ENCODE assay signal across 8 mouse cellular contexts in genomic region chr15:102672215-102673071, GRCm38 (mm10). TPM values are rescaled to one million over a fixed set of nuclear protein-coding genes. Genes with fewer than 3 reads are reported as not detected.
A peak's percentile ranks its signal among the peaks of the same experiment; 100 is the strongest.
DNase-seq lines count a peak whose midpoint lies in the region; ATAC-seq lines count a peak whose summit lies in the region.

TSS of gene Atp5g2 (minus strand) at chr15:102672352.

- no peak for DNase-seq in thymus, postnatal 0 days (ENCODE audit: low spot score)
- no peak for DNase-seq in thymus, adult 18-20 months
- peak; percentile 76 for DNase-seq in embryo, embryonic 10.5 days (ENCODE audit: low spot score)
- peak; percentile 96 for DNase-seq in heart, adult 11 months
- DNase-seq in telencephalon, adult 2 months (ENCODE audit: low read depth, low spot score) = peak; percentile 45

- peak within 1 kb of the TSS; percentile 60 for H3K4me3 ChIP-seq in intestine, embryonic 16.5 days (ENCODE audit: low read length)
- H3K4me3 ChIP-seq in limb, embryonic 12.5 days (replicated peaks) = peak within 1 kb of the TSS; percentile 50
- H3K4me3 ChIP-seq in midbrain, embryonic 13.5 days (replicated peaks) = peak within 1 kb of the TSS; percentile 52

- H3K27ac ChIP-seq in intestine, embryonic 16.5 days (ENCODE audit: low read length) = peak within 1 kb of the TSS; percentile 99
- H3K27ac ChIP-seq in limb, embryonic 12.5 days = peak within 1 kb of the TSS; percentile 100
- H3K27ac ChIP-seq in midbrain, embryonic 13.5 days = peak within 1 kb of the TSS; percentile 99

- ATAC-seq in intestine, embryonic 16.5 days = no peak
- no peak for ATAC-seq in limb, embryonic 12.5 days (ENCODE audit: insufficient number of reproducible peaks, insufficient read depth, low FRiP score, low TSS enrichment, low read depth)
- no peak; the same call in 1 of the 2 replicates for ATAC-seq in midbrain, embryonic 13.5 days

- H3K4me1 ChIP-seq in intestine, embryonic 16.5 days (ENCODE audit: control insufficient read depth, insufficient read depth, low read length) = peaks cover 23% of the 10 kb centered on the region
- H3K4me1 ChIP-seq in limb, embryonic 12.5 days (replicated peaks) = peaks cover 28% of the 10 kb centered on the region
- peaks cover 47% of the 10 kb centered on the region for H3K4me1 ChIP-seq in midbrain, embryonic 13.5 days (replicated peaks)

- 4% methylated on average over 37 of the region's 37 CpGs for WGBS in intestine, embryonic 16.5 days
- WGBS in limb, embryonic 12.5 days = 2% methylated on average over 37 of the region's 37 CpGs
- WGBS in midbrain, embryonic 13.5 days = 2% methylated on average over 37 of the region's 37 CpGs

- H3K4me2 ChIP-seq in intestine, embryonic 16.5 days (ENCODE audit: low read depth, low read length) = peak within 1 kb of the TSS; percentile 90
- peak within 1 kb of the TSS; percentile 74 for H3K4me2 ChIP-seq in limb, embryonic 12.5 days
- H3K4me2 ChIP-seq in midbrain, embryonic 13.5 days (replicated peaks) = peak within 1 kb of the TSS; percentile 78

- H3K9ac ChIP-seq in intestine, embryonic 16.5 days (ENCODE audit: low read depth, low read length) = peak within 1 kb of the TSS; percentile 89
- peak within 1 kb of the TSS; percentile 83 for H3K9ac ChIP-seq in limb, embryonic 12.5 days (replicated peaks)
- H3K9ac ChIP-seq in midbrain, embryonic 13.5 days (replicated peaks) = peak within 1 kb of the TSS; percentile 84

- H3K9me3 ChIP-seq in intestine, embryonic 16.5 days (ENCODE audit: control insufficient read depth, low read length) = no peaks in the 10 kb centered on the region
- H3K9me3 ChIP-seq in limb, embryonic 12.5 days = no peaks in the 10 kb centered on the region
- H3K9me3 ChIP-seq in midbrain, embryonic 13.5 days = no peaks in the 10 kb centered on the region

- H3K36me3 ChIP-seq in intestine, embryonic 16.5 days (ENCODE audit: control insufficient read depth, insufficient read depth, low read length) = peaks cover 5% of the 10 kb centered on the region
- peaks cover 8% of the 10 kb centered on the region for H3K36me3 ChIP-seq in limb, embryonic 12.5 days
- H3K36me3 ChIP-seq in midbrain, embryonic 13.5 days = peaks cover 7% of the 10 kb centered on the region; the same call in 1 of the 2 replicates

- no peaks in the 10 kb centered on the region for H3K27me3 ChIP-seq in intestine, embryonic 16.5 days (replicated peaks; ENCODE audit: control insufficient read depth, insufficient read depth, low read length)
- no peaks in the 10 kb centered on the region for H3K27me3 ChIP-seq in limb, embryonic 12.5 days
- H3K27me3 ChIP-seq in midbrain, embryonic 13.5 days = no peaks in the 10 kb centered on the region

RNA-seq across cellular contexts. Expression of gene Atp5g2, which starts in this region (rescaled TPM):
- 76.9 and 85.0 TPM in 2 replicates for polyA plus RNA-seq in thymus, postnatal 0 days (2015; fragmentation: Nextera tagmentation; extraction: Ambion mirVana)
- polyA plus RNA-seq in intestine, embryonic 16.5 days (2015; fragmentation: Nextera tagmentation; extraction: Ambion mirVana) = 55.5 and 77.3 TPM in 2 replicates
- polyA plus RNA-seq in limb, embryonic 12.5 days (2016; fragmentation: Nextera tagmentation; extraction: Ambion mirVana) = 61.4 and 72.9 TPM in 2 replicates
- polyA plus RNA-seq in midbrain, embryonic 13.5 days (2015; fragmentation: Nextera tagmentation; extraction: Ambion mirVana) = 58.9 and 59.1 TPM in 2 replicates

Comparison
In these comparisons a context has a peak if more than half of its experiments do, and no peak if none do; other contexts are left out.
1. DNase-seq: peak in embryo, embryonic 10.5 days (single experiment), heart, adult 11 months (single experiment) and telencephalon, adult 2 months (single experiment); none in thymus, postnatal 0 days (single experiment) and thymus, adult 18-20 months (0 of 2).
2. Peak in every context shown above with its lines, with median percentiles within 50 percentile points of each other: H3K27ac ChIP-seq, H3K4me2 ChIP-seq, H3K4me3 ChIP-seq and H3K9ac ChIP-seq.